Mouse (Mus musculus) liver, embryonic 14.5 days (tissue): ENCODE measurements around the gene Nptx1.

Experiments used
- CTCF ChIP-seq: IDR thresholded peaks from 2 replicates; pipeline ENCODE4 v1.5.1; 2016; ENCODE audit warnings: antibody characterized with exemption, low read depth, control low read depth
- EP300 ChIP-seq: IDR thresholded peaks from 2 replicates; pipeline ENCODE4 v1.6.1; 2016; ENCODE audit warnings: antibody characterized with exemption, low read depth

GRCm38 (mm10) chr11:119521920-119522710 lies 25.4 kb downstream of the Nptx1 start:
- TF ChIP-seq CTCF = no peak
- no peak for TF ChIP-seq EP300
